Mouse (Mus musculus) liver, postnatal 0 days (tissue): ENCODE measurements at regions not wholly inside any gene's neighbourhood (a gene's known extent, or its start where the extent isn't known, plus 50 kb on each side); places are given as distances from the start of the nearest gene placed in this dataset.

Experiments
- CTCF ChIP-seq: sonication (generic); IDR thresholded peaks from 2 replicates; pipeline ENCODE4 v1.5.1; 2016; ENCODE audit warnings: antibody characterized with exemption, low read depth
- EP300 ChIP-seq: IDR thresholded peaks from 2 replicates; pipeline ENCODE4 v1.6.1; 2016; ENCODE audit warnings: antibody characterized with exemption, low read depth, mild to moderate bottlenecking

DNA sequence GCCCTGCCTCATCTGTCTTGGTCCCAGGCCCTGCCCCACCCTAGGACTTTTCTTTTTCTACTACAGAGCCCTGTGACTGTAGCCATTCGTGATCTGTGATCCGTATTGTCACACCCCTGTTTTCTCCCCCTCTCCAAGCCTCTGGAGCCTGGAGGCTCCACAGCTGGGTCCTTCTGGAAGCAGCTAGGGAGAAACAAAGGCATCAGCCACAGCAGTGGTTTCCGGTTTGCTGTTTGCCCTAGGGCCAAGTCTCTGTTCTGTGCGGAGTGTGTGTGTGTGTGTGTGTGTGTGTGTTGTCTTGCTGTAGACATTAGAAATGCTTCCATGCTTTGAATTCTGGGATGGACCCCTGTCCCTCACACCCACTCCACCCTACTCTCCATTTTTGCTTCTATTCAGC lies 76.9 kb downstream of the Tpra1 start:
- TF ChIP-seq EP300 = no peak
- no peak for TF ChIP-seq CTCF
